Mouse (Mus musculus) gastrocnemius, postnatal 36 days (tissue): ENCODE data around the gene Gucd1. TPM values are rescaled to one million over a fixed set of nuclear protein-coding genes. Genes with fewer than 3 reads are reported as not detected.
"Not testable (repeated sequence)": the region's sequence is repeated elsewhere in the genome, so short reads cannot be mapped to it uniquely, and the experiment has no call there.

ENCODE experiments used
- DNase-seq, 2 experiments: peaks; one replicate each; pipeline ENCODE4 v3.0.0; 2022
- intact Hi-C: fragments of 180-260 bp; cut with DNase I; formaldehyde crosslinking; loops from one replicate; pipeline ENCODE4 v1.15.1; 2025
- total RNA-seq, 2 experiments: library from RNA; stranded (reverse); gene quantifications; 2 replicates each; pipeline ENCODE4 v1.2.3; 2021

Gene Gucd1
- total RNA-seq, 2 experiments from 2014 or later, result 55.5 to 71.5 TPM

GRCm38 (mm10) chr10:75547901-75548300 is 30.1 kb upstream of the Gucd1 start:
- DNase-seq, result no peak
- intact Hi-C loops, result no loop called here

- DNase-seq, result no peak
- intact Hi-C loops, result no loop called here
These were observed 18.4 kb upstream of the Gucd1 start for GRCm38 (mm10) chr10:75536123-75536522.

DNA sequence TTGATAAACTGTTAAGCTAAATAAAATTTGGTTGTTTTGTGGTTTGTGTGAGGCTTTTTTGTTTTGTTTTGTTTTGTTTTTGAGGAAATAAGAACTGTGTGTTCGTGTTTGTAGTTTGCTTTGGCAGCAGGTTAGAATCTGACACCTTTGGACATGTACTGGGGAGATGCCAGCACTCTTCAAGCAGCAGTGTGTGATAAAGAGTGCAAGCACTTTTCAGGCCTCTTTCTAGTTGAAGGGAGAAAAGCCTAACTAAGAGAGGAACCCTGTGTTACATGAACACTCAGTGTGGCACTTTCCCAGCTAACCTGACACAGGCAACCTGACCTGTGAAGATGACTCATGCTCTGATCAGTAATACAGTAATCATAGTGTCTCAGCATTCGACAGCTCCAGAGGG is 17.7 kb upstream of the Gucd1 start:
- DNase-seq, result no peak
- intact Hi-C loops, result no loop called here

GRCm38 (mm10) chr10:75534934-75535333 is 17.2 kb upstream of the Gucd1 start:
- no peak for DNase-seq
- intact Hi-C loops, result no loop called here

DNA sequence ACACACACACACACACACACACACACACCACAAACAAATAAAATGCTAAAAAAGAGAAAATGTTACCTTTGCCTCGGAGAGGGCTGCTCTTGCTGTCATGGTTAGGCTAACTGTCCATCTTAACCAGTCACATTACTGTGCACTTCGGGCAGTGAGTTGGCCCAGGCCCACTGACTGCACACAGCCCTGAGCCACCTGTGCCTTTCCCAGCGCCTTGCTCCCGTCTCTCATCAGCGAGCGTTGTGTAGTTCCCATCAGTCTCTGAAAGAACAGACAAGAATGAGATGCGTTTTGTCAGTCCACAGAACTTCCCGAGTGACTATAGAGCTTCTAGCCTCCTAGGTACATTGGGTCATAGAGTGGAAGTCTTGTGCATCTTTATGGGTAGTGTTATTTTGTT is 16.4 kb upstream of the Gucd1 start:
- DNase-seq, result no peak
- intact Hi-C loops, result no loop called here

- DNase-seq, result no peak
- intact Hi-C loops, result no loop called here
These were observed 13.8 kb upstream of the Gucd1 start for GRCm38 (mm10) chr10:75531532-75532090.

GRCm38 (mm10) chr10:75530322-75530721 is 12.6 kb upstream of the Gucd1 start:
- DNase-seq, result no peak
- intact Hi-C loops, result no loop called here

GRCm38 (mm10) chr10:75525450-75525849 is 7.7 kb upstream of the Gucd1 start:
- DNase-seq, intact Hi-C loops: not testable (repeated sequence)

- no peak for DNase-seq
- intact Hi-C loops, result no loop called here
These were observed 3.9 kb upstream of the Gucd1 start for GRCm38 (mm10) chr10:75521643-75522042.

- intact Hi-C loops, result no loop called here
- DNase-seq, result no peak
These were observed 2.8 kb upstream of the Gucd1 start for GRCm38 (mm10) chr10:75520581-75520980.

DNA sequence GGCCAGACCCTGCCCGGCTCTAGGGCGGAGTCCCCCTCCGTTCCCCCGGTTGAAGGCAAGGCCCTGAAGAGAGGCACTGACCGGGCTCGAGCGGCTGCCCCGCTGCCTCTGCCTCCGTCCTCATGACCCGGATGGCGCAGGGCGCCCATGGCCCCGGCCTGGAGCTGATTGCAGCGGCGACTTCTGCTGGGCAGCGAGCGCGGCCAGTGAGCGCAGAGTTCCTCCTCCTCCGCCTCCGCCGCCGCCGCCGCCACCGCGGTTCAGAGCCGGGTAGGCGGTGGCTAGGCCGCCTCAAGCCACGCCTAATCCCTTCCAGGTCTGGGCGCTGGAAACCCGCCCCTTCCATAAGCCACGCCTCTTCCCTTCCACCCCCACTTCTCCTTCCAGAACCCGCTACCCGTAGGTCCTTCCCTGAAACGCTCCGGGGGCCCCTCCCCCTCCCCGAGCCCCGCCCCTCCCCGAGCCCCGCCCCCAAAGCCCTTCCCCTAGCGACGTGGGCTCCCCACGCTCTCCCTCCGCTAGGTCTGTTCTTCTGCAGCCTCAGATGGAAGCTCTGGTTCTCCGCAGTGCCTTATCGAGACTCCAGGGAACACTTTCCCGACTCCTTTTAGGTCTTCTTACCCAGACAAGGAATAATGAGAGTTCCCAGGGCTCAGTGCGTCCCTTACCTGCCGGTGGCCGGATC is 557 bp downstream of the Gucd1 start, which contains the start of gene Snrpd3:
Snrpd3 (plus strand) TSS at position 479 of the 685 bp plus-strand sequence.
- peak; percentile 87 to 92 for DNase-seq
- intact Hi-C loops, result no loop called here

- intact Hi-C loops, result no loop called here
- no peak for DNase-seq
These were observed 1.1 kb downstream of the Gucd1 start for GRCm38 (mm10) chr10:75516724-75517072.

- DNase-seq, result no peak
- intact Hi-C loops, result no loop called here
These were observed 1.6 kb downstream of the Gucd1 start for GRCm38 (mm10) chr10:75516038-75516723.

DNA sequence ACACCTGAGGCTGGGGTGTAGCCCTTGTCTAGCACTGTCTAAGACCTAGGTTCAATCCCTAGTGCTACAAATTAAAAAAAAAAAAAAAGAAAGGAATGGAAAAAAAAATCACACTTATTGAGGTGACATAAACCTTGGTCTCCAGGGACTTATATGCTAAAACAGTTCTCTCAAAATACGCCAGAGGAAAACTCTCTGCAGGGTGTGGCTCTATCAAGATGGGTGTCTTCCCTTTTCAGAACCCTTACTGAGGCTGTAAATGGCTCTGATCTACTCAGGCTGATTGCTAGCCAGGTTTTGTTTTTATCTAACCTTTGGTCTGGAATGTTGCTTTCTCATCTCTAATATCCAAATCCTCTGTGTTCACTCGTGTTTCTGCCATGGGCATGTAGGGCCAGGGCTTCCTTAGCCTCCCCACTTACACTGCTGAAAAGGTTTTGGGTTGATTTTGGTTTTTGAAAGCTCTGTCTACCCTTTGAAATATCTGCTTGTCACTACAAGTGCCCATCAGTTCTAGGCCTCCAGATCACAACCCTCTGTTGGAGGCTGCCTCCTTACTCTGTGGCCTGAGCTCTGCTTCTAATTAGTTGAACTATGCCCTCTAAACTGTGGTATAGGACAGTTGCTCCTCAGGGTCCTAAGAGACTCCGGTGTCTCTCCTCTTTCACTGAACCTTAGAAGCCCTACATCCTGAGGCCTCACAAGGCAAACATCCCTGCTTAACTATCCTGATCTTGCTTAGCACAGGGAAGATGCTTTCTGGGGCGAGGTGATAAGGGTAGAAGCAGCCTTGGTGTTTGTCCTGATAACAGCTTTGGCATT is 2.3 kb downstream of the Gucd1 start:
- intact Hi-C loops, result no loop called here
- DNase-seq, result no peak

GRCm38 (mm10) chr10:75514361-75514760 is 3.4 kb downstream of the Gucd1 start:
- no peak for DNase-seq
- intact Hi-C loops, result no loop called here

- no peak for DNase-seq
- intact Hi-C loops, result no loop called here
These were observed 4.3 kb downstream of the Gucd1 start for GRCm38 (mm10) chr10:75513306-75514067.

- intact Hi-C loops, result no loop called here
- no peak for DNase-seq
These were observed 5.0 kb downstream of the Gucd1 start for GRCm38 (mm10) chr10:75512796-75513195.

DNA sequence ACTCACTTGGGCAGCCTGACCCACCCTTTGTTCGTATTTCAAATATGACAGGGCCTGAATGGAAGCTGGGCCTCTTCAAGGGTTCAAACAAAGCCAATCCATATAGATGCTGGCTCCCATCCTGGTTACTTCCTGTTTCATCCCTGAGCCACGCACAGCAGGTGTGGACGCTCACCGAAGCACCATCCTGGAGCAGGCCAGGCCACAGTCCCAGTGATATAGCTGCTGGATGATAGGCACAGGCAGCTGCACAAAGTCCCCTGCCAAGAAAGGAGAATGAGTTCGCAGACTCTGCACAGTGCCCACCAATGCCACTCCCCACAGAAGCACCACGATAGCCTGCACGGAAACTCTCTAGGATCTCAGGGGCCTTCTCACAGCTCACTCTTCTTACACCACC is 5.9 kb downstream of the Gucd1 start:
- DNase-seq, result no peak
- intact Hi-C loops, result no loop called here

GRCm38 (mm10) chr10:75511060-75511459 is 6.7 kb downstream of the Gucd1 start:
- intact Hi-C loops, result no loop called here
- DNase-seq, result no peak

DNA sequence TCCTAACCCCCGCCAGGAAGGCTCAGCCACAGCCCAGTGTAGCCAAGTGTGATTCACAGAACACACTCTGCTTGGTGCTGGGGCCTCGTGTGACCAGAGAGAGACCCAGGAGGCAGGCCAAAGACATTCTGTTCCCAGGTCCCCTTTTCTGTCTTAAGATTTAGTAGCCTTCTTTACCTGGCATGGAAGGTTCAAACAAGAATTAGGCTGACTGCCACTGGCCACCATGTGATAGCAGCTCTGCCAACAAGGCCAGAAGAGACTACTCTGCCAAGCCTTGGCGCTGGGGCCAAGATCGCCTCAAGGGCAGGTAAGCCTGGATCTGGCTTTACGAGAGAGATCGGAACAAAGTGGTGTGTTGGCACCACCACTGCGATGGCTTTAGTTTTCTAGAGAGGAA is 7.3 kb downstream of the Gucd1 start:
- intact Hi-C loops, result no loop called here
- peak; percentile 58 to 71 for DNase-seq
